Mouse (Mus musculus): Measurements from ENCODE around the gene Depp1. TPM values are rescaled to one million over a fixed set of nuclear protein-coding genes. Genes with fewer than 3 reads are reported as not detected.

Gene Depp1
- polyA plus RNA-seq, 1 experiment from 2014 or later, result 29.3 TPM

DNA sequence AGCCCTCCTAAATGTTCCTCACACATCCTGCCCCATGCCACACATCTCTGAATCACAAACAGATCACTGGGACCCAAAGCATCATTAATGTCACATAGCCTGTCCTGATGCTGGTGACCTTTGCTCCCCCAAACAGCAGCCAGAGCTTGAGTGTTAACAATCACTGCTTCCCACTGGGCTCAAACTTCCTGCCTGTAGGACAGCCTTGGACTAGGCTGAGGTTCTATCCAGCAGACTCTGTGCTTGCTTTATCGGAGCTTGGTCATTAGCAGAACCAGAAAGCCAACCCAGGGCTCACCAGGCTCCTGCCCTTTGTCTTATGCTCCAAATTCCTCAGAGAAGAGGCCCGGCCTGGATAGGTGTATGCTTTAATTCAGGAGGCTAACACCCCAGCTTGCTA is 11.5 kb upstream of the Depp1 start:
- Histone ChIP-seq H3K4me3 (ENCODE audit: low read depth, low read length) (no peak overlapping the region), H3K27ac (replicated peaks; ENCODE audit: low read depth, low read length) (no peak overlapping the region), H3K9me3 (ENCODE audit: control insufficient read depth, low read length) (no peaks in the 10 kb centered on the region), H3K27me3 (ENCODE audit: control insufficient read depth, insufficient read depth, low read length) (no peaks in the 10 kb centered on the region), H3K4me2 (ENCODE audit: low read depth, severe bottlenecking) (no peak overlapping the region), H3K9ac (ENCODE audit: low read length) (no peak overlapping the region), H3K4me1 (ENCODE audit: control insufficient read depth, insufficient read depth, low read length) (no peaks in the 10 kb centered on the region), H3K36me3 (ENCODE audit: control insufficient read depth, insufficient read depth, low read length) (no peaks in the 10 kb centered on the region)
- ATAC-seq (ENCODE audit: insufficient number of reproducible peaks, low FRiP score, low TSS enrichment, low read depth) (no peak), DNase-seq (ENCODE audit: low spot score) (no peak)
- WGBS, result 78% methylated on average over 2 of the region's 2 CpGs

DNA sequence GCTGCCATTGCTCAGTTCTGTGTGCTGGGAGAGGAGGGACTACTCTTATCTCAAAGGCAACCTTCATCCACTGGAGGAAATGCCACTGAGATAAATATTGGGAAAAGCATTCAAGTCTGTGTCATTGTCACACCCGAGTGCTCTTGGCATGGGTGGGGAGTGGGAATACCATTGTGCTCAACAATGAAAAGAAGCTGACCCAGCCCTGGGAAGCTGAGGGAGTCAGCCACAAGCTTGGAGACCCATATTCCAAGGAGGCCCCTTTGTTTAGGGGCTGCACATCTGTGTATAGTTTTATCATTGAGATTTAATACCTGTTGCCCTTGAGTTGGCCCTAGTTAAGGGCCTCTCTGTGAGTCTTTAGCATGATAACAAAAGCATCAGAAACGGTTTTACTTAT is 10.7 kb upstream of the Depp1 start:
- no peak overlapping the region for H3K9ac ChIP-seq (ENCODE audit: low read length)
- no peak overlapping the region for H3K27ac ChIP-seq (replicated peaks; ENCODE audit: low read depth, low read length)
- WGBS, result 86% methylated on average over 2 of the region's 2 CpGs
- no peaks in the 10 kb centered on the region for H3K27me3 ChIP-seq (ENCODE audit: control insufficient read depth, insufficient read depth, low read length)
- H3K4me1 ChIP-seq (ENCODE audit: control insufficient read depth, insufficient read depth, low read length), result no peaks in the 10 kb centered on the region
- no peaks in the 10 kb centered on the region for H3K36me3 ChIP-seq (ENCODE audit: control insufficient read depth, insufficient read depth, low read length)
- H3K4me3 ChIP-seq (ENCODE audit: low read depth, low read length), result no peak overlapping the region
- no peak overlapping the region for H3K4me2 ChIP-seq (ENCODE audit: low read depth, severe bottlenecking)
- DNase-seq (ENCODE audit: low spot score), result no peak
- ATAC-seq (ENCODE audit: insufficient number of reproducible peaks, low FRiP score, low TSS enrichment, low read depth), result no peak
- H3K9me3 ChIP-seq (ENCODE audit: control insufficient read depth, low read length), result no peaks in the 10 kb centered on the region

DNA sequence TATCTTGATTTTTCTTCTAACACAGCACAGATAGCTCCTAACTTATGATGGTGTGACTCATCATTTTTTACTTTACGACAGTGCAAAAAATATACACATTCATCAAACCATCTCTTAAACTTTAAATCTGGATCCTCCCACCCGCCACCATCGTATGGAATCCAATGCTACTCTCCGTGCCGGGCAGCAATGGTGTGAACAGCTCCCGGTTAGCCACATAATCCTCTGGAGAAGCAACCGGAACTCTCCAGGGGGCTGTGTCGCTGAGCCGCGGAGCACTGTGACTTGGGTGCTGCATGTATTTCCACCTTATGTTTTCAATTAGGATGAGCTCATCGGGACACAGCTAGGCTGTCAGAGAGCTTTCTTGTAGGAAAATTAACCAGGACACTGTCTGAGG is 7.5 kb upstream of the Depp1 start:
- Histone ChIP-seq H3K4me2 (ENCODE audit: low read depth, severe bottlenecking) (no peak overlapping the region), H3K4me3 (ENCODE audit: low read depth, low read length) (no peak overlapping the region), H3K9me3 (ENCODE audit: control insufficient read depth, low read length) (no peaks in the 10 kb centered on the region), H3K27ac (replicated peaks; ENCODE audit: low read depth, low read length) (no peak overlapping the region), H3K9ac (ENCODE audit: low read length) (no peak overlapping the region), H3K4me1 (ENCODE audit: control insufficient read depth, insufficient read depth, low read length) (no peaks in the 10 kb centered on the region), H3K27me3 (ENCODE audit: control insufficient read depth, insufficient read depth, low read length) (no peaks in the 10 kb centered on the region), H3K36me3 (ENCODE audit: control insufficient read depth, insufficient read depth, low read length) (no peaks in the 10 kb centered on the region)
- no peak for DNase-seq (ENCODE audit: low spot score)
- ATAC-seq (ENCODE audit: insufficient number of reproducible peaks, low FRiP score, low TSS enrichment, low read depth), result no peak
- WGBS, result 68% methylated on average over 11 of the region's 11 CpGs

DNA sequence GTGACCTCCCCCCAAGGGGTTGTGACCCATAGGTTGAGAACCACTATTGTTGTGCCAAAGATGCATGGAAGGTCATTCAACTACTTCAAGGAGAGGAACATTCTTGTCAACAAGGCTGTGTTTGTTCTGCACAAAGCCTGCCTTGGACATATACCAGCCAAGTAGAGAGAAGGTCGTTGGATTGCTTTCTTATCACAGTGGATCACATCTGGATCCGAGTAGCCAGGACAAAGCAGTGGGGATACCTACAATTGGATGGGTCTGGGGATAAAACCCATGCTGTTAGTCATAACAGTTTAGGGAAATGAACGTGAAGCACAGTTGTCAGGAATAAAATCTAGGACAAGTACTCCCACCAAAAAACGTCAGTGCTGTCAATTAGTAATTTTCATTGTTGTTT is 6.5 kb upstream of the Depp1 start:
- no peak overlapping the region for H3K4me2 ChIP-seq (ENCODE audit: low read depth, severe bottlenecking)
- H3K4me1 ChIP-seq (ENCODE audit: control insufficient read depth, insufficient read depth, low read length), result no peaks in the 10 kb centered on the region
- H3K9ac ChIP-seq (ENCODE audit: low read length), result no peak overlapping the region
- no peaks in the 10 kb centered on the region for H3K36me3 ChIP-seq (ENCODE audit: control insufficient read depth, insufficient read depth, low read length)
- no peaks in the 10 kb centered on the region for H3K9me3 ChIP-seq (ENCODE audit: control insufficient read depth, low read length)
- WGBS, result 72% methylated on average over 4 of the region's 4 CpGs
- no peaks in the 10 kb centered on the region for H3K27me3 ChIP-seq (ENCODE audit: control insufficient read depth, insufficient read depth, low read length)
- DNase-seq (ENCODE audit: low spot score) (no peak), ATAC-seq (ENCODE audit: insufficient number of reproducible peaks, low FRiP score, low TSS enrichment, low read depth) (no peak)
- no peak overlapping the region for H3K27ac ChIP-seq (replicated peaks; ENCODE audit: low read depth, low read length)
- H3K4me3 ChIP-seq (ENCODE audit: low read depth, low read length), result no peak overlapping the region

DNA sequence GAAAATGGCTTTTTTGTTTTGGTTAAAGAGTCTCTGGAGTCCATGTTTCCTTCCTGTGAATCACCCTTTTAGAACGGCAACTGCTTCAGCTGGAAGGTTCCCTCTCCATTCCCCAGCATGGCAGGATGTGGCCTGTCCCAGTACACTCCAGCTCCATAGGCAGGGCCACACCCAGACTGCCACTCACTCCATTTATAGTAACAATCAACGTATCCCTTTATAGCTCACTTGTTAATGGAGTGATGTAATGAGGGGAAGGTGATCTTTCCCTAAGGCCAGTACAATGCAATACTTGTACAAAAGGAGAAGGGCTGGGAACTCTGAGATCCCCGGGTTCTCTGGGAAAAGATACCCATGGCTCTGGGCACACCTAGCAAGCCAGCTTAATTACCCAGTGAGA is 6.1 kb upstream of the Depp1 start:
- no peak for ATAC-seq (ENCODE audit: insufficient number of reproducible peaks, low FRiP score, low TSS enrichment, low read depth)

DNA sequence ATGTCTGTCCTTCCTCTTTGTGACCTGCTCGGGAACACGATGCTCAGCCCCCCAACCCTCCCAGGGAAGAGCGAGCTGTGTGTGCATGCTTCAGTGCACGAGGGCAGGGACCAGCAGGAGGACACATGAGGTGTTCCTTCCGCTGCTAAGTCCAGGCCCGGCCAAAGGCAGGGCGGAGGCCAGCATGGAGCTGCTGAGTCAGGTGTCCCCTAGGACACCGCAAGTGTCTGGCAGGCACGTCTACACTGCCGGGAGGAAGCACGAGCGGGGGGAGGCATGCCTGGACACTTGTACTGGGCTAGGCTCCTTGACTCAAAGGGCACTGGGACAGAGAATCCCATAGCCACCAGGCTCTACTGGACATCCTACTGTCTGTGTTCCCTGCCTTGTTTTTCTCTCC is 2.6 kb upstream of the Depp1 start:
- Histone ChIP-seq H3K4me2 (ENCODE audit: low read depth, severe bottlenecking) (no peak overlapping the region), H3K9me3 (ENCODE audit: control insufficient read depth, low read length) (no peaks in the 10 kb centered on the region), H3K27me3 (ENCODE audit: control insufficient read depth, insufficient read depth, low read length) (no peaks in the 10 kb centered on the region), H3K36me3 (ENCODE audit: control insufficient read depth, insufficient read depth, low read length) (no peaks in the 10 kb centered on the region), H3K4me3 (ENCODE audit: low read depth, low read length) (no peak overlapping the region), H3K27ac (replicated peaks; ENCODE audit: low read depth, low read length) (no peak overlapping the region), H3K4me1 (ENCODE audit: control insufficient read depth, insufficient read depth, low read length) (no peaks in the 10 kb centered on the region; the same call in 1 of the 2 replicates), H3K9ac (ENCODE audit: low read length) (no peak overlapping the region)
- WGBS, result 79% methylated on average over 12 of the region's 12 CpGs
- ATAC-seq (ENCODE audit: insufficient number of reproducible peaks, low FRiP score, low TSS enrichment, low read depth) (no peak), DNase-seq (ENCODE audit: low spot score) (no peak)

More for the DNA sequence above, 6.1 kb upstream of the Depp1 start:
- Histone ChIP-seq H3K27me3 (ENCODE audit: control insufficient read depth, insufficient read depth, low read length) (no peaks in the 10 kb centered on the region), H3K9ac (ENCODE audit: low read length) (no peak overlapping the region), H3K4me2 (ENCODE audit: low read depth, severe bottlenecking) (no peak overlapping the region), H3K36me3 (ENCODE audit: control insufficient read depth, insufficient read depth, low read length) (no peaks in the 10 kb centered on the region), H3K9me3 (ENCODE audit: control insufficient read depth, low read length) (no peaks in the 10 kb centered on the region), H3K4me3 (ENCODE audit: low read depth, low read length) (no peak overlapping the region), H3K4me1 (ENCODE audit: control insufficient read depth, insufficient read depth, low read length) (no peaks in the 10 kb centered on the region), H3K27ac (replicated peaks; ENCODE audit: low read depth, low read length) (no peak overlapping the region)
- no peak for DNase-seq (ENCODE audit: low spot score)
- 62% methylated on average over 3 of the region's 3 CpGs for WGBS

DNA sequence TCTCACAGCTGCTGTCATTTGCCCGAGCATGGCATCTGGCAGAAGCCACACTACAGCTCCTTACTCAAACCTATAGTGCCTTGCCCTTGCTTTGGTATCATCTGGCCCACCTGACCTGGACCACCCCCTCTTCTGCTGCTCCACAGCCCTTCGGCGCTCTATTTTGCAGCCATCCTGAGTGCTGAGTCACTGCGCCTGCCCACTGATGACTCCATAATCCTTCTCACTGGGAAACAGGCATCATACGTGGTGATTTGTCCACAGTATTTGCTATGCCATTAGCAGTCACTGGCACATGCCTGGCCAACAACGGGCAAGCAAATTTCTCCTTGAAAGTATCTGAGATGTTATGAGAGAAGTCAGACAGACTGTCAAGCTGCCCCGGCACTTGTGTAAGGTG is 598 bp upstream of the Depp1 start:
- no peaks in the 10 kb centered on the region; the same call in 1 of the 2 replicates for H3K4me1 ChIP-seq (ENCODE audit: control insufficient read depth, insufficient read depth, low read length)
- H3K4me3 ChIP-seq (ENCODE audit: low read depth, low read length), result no peak overlapping the region
- H3K4me2 ChIP-seq (ENCODE audit: low read depth, severe bottlenecking), result no peak overlapping the region
- DNase-seq (ENCODE audit: low spot score) (no peak), ATAC-seq (ENCODE audit: insufficient number of reproducible peaks, low FRiP score, low TSS enrichment, low read depth) (no peak)
- H3K27me3 ChIP-seq (ENCODE audit: control insufficient read depth, insufficient read depth, low read length), result no peaks in the 10 kb centered on the region
- no peaks in the 10 kb centered on the region for H3K36me3 ChIP-seq (ENCODE audit: control insufficient read depth, insufficient read depth, low read length)
- no peak overlapping the region for H3K27ac ChIP-seq (replicated peaks; ENCODE audit: low read depth, low read length)
- WGBS, result 88% methylated on average over 7 of the region's 7 CpGs
- H3K9ac ChIP-seq (ENCODE audit: low read length), result no peak overlapping the region
- no peaks in the 10 kb centered on the region for H3K9me3 ChIP-seq (ENCODE audit: control insufficient read depth, low read length)

DNA sequence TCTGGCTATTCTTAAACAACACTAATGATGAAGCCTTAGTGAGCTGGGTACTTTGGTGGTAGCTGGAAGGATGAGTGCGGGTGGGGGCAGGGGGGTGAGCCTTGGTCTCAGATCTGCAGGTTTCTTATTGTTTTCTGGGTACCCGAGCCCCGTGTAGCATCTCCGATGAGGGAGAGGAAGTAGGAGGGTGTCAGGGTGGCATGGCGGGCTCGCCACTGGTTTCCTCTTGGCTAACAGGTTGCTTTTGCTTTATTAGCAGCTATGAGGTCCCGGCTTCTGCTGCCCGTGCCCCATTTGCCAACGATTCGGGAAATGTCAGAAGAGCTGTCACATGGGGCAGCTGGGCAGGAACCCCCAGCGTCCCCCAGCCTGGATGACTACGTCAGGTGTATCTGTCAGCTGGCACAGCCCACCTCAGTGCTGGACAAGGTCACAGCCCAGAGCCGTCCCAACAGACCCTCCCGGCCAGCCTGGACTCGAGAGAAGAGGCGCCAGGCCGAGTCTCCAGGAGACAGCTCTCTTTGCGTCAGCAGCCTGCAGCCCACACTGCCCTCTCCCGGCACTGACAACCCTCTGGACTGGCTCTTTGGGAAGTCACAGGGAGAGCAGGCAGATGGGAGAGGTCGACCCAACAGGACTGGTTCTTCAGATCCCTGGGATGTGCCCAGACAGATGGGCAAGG is 1.2 kb downstream of the Depp1 start:
- Histone ChIP-seq H3K27me3 (ENCODE audit: control insufficient read depth, insufficient read depth, low read length) (no peaks in the 10 kb centered on the region), H3K36me3 (ENCODE audit: control insufficient read depth, insufficient read depth, low read length) (no peaks in the 10 kb centered on the region), H3K4me2 (ENCODE audit: low read depth, severe bottlenecking) (no peak overlapping the region), H3K4me3 (ENCODE audit: low read depth, low read length) (no peak overlapping the region), H3K4me1 (ENCODE audit: control insufficient read depth, insufficient read depth, low read length) (no peaks in the 10 kb centered on the region; the same call in 1 of the 2 replicates), H3K27ac (replicated peaks; ENCODE audit: low read depth, low read length) (no peak overlapping the region), H3K9ac (ENCODE audit: low read length) (no peak overlapping the region), H3K9me3 (ENCODE audit: control insufficient read depth, low read length) (no peaks in the 10 kb centered on the region)
- DNase-seq (ENCODE audit: low spot score) (no peak), ATAC-seq (ENCODE audit: insufficient number of reproducible peaks, low FRiP score, low TSS enrichment, low read depth) (no peak)
- 76% methylated on average over 20 of the region's 20 CpGs for WGBS

DNA sequence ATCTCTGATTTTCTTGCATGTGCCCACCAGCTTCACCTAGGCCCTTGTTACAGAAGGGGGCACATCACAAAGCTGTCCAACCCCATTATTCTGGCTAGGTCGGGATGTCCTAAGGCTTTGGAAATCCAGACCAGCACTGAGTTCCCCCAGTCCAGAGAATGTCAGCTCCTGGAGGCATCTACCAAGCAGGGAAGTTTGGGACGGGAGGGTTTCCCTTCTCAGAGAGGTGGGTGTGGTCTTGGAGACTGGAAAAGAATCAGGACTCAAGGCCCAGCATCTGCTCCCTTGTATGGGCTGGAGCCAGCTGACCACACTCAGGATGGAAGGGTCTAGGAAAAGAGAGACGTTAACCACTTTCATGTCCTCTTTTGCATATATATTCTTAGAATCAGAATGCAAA is 2.8 kb downstream of the Depp1 start:
- H3K9me3 ChIP-seq (ENCODE audit: control insufficient read depth, low read length), result no peaks in the 10 kb centered on the region
- DNase-seq (ENCODE audit: low spot score), result no peak
- H3K4me2 ChIP-seq (ENCODE audit: low read depth, severe bottlenecking), result no peak overlapping the region
- no peak overlapping the region for H3K27ac ChIP-seq (replicated peaks; ENCODE audit: low read depth, low read length)
- no peak overlapping the region for H3K4me3 ChIP-seq (ENCODE audit: low read depth, low read length)
- ATAC-seq (ENCODE audit: insufficient number of reproducible peaks, low FRiP score, low TSS enrichment, low read depth), result no peak
- H3K4me1 ChIP-seq (ENCODE audit: control insufficient read depth, insufficient read depth, low read length), result no peaks in the 10 kb centered on the region; the same call in 1 of the 2 replicates
- no peaks in the 10 kb centered on the region for H3K36me3 ChIP-seq (ENCODE audit: control insufficient read depth, insufficient read depth, low read length)
- H3K9ac ChIP-seq (ENCODE audit: low read length), result no peak overlapping the region
- H3K27me3 ChIP-seq (ENCODE audit: control insufficient read depth, insufficient read depth, low read length), result no peaks in the 10 kb centered on the region
- 66% methylated on average over 3 of the region's 3 CpGs for WGBS
